Mouse (Mus musculus) cerebellum, adult 11 months (tissue): ENCODE data around the gene Nars2.
"Not testable (repeated sequence)": the region's sequence is repeated elsewhere in the genome, so short reads cannot be mapped to it uniquely, and the experiment has no call there.

Source experiments
- DNase-seq: peaks from one replicate; pipeline ENCODE4 v3.0.0; 2022

Nars2 gene

DNA sequence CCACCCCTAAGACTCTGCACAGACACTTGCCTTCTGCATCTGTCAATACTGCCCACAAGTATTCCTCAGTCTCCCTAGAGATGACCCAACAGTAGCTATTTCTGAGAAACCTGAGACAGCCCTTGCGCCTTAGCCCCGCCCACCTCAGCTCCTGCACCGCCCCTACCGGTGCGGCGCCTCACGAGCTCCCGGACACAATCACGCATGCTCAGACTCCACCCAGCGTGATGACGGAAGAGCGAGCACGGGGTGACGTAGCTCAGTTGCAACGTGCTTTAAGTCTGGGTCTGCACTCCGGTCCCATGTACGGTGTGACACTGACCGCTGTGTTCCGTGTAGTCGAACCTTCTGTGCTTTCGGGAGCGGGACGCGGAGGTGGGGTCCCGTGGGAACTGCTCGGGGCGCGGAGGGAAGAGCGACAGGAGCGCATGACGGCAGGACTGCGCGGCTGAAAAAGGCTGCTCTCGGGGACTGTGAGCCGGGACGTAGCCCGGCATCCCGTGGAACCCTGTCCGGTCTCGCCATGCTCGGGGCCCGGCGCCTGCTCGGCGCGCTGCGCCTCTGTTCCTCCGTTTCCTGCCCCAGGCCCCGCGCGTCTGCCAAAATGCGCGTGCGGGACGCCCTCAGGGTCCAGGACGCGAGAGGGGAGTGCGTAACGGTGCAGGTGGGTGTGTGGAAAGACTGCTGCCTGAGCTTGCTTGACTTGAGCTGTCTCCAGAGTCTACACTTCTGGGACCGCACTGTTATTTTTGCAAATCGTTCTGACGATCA, at the start of gene Nars2:
Gene Nars2, plus strand, starts transcription at position 225 of the 771 bp plus-strand sequence.
- DNase-seq = peak; percentile 91

DNA sequence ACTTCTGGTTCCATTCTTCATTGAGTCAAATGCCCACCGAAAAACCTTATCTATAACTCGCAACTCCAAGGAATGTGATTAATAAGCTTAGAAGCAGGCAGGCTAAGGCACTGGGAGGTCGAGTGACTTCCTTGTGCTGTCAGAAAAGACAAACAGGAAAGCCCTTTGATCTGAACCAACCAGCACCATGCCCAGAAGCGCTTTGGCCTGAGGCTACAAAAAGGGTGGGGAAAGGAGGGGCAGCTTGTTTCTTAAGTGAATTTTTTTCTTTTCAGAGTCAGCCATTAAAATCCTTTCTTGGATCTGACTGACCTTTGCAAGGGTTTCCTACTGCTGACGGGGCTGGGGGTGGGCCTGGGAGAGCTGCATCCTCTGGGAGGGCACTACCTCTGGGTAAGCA, 49.1 kb upstream of the Nars2 start:
- DNase-seq = no peak

DNA sequence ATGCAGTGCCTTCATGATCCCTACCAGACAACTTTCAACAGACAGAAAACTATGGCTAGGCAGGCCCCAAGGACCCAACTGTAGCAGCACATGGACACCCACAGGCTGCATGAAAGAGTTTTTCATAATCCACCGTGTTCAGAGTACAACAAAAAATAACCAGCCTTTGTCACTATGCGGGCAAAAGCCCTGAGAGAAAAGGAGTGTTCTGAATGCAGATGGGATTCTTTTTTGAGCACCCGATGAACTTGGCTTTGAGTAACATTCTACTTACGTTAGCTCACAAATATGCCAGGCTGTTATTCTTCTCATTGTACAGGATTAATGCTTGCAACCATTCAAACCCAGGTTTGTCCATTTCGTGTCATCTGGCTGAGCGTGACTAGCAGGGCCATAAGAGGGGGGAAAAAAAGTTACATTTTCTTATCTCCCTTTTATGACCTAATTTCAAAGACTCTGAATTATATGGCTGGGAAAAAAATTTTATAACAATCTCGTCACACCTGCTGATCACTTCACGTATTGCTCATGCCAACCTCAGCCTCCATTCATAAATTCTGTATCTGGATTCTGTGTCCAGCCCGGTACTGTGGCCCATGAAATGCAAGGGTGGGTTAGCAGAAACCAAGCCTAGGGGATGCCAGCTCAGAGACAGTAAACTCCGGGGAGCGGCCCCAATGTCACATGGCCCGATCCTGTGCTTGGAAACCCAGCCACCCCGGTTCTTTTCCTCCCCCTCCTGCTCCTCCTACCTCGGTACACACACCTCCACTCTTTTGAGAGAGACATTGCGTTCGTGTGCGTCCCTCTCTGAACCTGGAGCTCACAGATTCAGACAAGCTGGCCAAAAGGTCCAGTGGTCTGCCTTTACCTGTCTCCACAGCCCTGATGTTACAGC, 48.0 kb upstream of the Nars2 start:
- no peak for DNase-seq

DNA sequence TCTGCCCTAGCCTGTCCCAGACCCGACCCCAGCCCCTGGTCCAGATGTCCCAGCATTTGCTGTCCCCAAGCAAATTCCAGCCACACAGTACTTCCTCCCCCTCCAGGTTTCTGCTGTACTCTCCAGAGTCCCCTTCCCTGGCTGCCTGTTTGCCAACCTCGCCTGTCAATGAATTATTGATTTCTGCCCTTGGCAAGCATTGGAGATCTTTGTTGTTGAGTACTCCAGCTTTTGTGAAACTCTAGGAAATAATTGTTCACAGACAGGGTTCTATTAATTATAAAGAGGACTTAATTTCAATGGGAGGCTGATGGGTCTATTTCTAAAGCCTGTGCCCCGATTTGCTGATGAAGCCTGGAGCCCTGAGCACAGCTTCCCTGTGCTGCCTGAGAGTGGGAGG, 46.9 kb upstream of the Nars2 start:
- no peak for DNase-seq

DNA sequence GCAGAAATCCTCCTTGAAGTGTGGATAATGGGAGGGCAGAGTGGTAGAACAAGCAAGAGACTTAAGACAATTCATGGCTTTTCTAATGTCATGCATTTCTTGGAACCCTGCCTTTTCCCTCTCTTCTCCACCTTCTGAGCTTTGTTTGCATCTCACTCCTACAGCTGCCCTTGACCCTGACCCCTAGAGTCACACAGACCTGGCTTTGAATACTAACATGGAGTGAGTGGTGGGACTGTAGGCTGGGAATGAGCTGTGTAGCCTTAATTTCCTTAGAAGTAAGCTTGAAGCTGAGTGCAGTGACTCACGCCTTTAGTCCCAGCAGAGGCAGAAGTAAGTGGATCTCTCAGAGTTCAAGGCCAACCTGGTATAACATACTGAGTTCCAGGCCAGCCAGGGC, 46.4 kb upstream of the Nars2 start:
- no peak for DNase-seq

DNA sequence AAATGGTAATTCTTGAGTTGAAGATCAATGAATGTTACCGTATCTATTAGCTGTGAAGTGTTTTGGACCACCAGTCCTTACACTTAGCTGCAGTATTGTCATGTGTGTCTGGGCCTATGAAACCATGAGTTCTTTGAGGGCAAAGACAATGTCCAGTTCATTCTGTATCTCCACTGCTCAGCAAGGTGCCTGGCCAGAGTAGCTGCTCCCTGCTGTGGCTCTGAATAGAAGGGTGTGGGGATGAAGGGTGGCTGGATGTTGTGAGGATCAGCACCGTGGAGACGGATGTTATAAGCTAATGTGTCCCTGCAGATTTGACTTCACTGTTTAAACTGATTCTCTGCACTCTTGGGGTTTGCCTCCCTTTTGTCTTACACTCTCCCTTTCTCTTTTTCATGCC, 45.9 kb upstream of the Nars2 start:
- no peak for DNase-seq

DNA sequence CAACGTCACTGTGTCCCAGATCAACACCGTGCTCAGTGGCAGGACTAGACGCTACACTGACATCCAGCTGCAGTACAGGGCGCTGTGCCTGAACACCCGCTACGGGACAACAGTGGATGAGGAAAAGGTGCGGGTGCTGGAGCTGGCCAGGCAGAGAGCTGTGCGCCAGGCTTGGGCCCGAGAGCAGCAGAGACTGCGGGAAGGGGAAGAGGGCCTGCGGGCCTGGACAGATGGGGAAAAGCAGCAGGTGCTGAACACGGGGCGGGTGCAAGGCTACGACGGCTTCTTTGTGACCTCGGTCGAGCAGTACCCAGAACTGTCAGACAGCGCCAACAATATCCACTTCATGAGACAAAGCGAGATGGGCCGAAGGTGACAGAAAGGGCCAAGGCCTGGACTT, 45.1 kb upstream of the Nars2 start:
- no peak for DNase-seq

DNA sequence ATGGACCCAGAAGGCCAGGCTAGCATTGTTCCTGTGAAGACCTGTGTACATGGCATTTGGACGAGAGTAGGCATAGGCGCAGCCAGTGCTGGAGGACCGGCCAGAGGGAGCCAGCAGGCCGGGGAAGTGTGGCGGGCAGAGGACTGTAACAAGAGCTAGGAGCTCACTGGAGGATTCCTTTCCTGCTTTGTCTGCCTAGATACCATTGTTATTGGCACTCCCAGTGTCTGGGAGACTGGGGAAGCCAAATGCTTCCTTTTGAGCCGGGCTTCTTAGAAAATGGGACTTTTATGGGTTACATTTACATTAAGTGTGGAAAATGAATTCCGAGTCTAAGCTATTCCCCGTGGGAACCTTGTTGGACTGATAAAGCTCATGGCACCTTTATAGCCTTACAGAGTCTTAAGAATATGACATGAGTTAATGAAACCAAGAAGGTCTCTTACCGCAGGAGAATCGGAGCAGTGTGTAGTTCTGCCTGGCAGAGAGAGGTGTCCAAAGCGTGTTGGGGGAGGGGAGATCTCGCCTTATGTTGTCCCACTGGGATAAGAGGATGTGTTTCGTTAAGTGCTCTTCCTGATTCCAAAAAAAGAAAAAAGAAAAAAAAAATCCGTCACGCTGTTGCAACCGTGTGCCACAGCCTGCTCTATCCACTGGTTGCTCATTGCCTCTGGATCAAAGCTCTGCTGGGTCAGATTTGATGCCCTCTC, 43.2 kb upstream of the Nars2 start:
- no peak for DNase-seq

DNA sequence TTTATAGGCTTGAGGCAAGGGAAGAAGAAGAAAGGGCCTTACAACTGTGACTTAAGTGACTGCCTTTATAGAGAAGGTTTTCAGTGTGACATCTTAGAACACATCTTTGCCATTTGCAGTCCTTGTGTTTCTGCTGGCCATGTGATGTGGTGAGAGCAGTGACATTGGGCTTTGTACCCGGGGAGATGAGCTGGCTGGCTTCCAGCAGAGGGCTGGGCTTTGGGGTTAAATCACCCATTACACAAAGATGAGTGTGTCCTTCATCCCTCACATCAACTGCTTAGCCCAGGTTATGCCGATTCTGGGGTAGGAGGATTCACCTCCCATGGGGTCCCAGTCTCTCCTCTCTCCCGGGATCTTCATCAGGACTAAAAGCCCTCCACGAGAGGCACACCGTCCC, 41.4 kb upstream of the Nars2 start:
- no peak for DNase-seq

DNA sequence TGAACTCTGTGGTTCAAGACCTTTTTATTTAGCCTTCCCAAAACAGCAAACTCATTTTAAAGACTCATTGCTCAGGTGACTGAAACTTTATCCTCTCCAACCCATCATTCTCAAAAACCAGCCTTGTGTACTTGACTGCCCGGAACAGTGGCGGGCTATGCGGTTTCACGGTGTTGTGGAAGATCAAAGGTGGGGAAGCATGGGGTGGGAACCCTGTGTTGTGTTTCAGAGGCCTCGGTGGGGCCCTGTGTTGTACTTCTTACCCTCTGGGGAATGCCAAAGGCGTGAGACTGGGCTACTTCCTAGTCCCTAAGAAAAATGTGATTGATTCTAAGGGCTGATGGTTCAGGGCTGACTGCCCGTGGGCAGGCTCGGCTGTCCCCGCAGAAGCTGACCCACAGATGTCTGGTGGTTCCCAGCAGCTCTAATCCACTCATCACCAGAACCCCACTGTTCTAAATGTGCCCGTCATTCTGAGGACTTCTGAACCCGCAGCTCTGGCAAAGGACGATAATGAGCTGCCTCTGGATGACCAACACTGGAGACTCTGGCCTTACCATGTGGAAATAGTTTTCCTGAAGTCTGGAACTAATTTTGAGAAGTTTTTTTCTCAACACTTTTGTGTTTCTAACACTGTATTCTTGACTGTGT, 40.9 kb upstream of the Nars2 start:
- DNase-seq = no peak

DNA sequence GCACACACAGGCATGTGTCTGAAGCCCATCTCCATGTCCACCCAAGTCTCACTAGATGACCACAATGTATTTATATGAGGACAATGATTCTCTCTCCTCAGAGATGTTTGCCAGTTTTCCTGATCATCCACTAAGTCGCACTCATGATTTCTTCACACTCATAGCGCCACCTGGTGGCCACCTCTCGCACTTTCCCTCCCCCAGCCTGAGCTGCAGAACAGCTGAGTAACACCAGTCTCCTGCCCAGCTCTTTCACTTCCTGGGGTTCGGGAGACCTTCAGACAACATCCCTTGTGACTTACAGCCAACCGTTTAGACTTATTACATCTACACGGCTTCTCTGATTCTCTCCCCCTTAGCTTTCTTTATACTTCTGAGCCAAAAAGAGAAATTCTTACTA, 37.3 kb upstream of the Nars2 start:
- DNase-seq = peak; percentile 66

DNA sequence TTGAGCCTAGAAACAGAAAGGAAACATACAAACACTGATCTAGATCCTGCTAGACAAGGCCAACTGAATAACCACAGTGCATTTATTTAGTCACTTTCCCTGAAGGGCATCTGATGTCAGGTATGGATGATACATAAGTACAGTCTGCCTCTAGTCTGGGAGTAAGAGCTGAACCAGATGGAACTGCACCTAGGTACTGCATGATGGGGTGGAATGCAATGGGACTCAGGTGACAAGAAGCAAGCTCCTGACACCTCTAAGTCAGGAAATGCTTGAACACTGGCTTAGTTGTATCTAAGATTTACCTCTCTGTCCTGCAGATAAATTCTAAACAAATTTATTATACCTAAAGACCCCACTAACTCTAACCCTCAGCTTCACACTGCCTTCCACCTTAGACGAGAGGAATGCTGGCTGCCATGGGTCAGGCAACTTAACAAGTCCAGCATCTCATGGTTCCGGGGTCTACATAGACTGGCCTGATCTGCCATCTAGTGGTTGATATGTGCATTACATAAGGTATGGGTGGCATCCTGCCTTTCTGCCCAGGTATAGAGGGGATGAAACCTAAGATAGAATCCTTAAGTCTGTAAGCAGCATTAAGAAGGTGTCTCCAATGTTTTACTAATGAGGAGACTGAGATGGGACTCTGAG, 35.7 kb upstream of the Nars2 start:
- peak; percentile 46 for DNase-seq

DNA sequence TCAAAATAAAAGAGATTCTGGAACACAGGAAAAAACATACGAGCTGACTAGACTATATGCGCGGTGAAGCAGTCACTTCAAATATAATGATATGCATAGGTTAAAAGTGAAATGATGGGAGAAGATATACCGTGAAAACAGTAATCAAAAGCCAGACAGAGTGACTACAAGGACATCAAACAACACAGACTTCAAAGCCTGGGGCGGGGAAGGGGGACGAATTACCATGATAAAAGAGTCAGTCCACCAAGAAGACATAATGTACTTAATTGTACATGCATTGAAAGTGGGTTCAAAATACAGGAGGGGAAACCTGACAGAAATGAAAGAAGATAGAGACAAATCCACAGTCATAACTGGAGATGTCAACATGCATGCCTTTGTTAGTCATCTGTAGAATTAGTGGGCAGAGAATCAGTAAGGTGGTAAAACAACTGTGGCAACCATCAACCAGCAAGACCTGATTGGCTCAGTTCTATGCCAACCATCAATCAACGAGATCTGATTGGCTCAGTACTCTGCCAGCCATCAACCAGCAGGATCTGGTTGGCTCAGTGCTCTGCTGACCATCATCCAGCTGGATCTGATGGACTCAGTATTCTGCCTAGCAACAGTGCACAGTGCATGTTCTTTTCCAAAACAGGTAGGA, 30.7 kb upstream of the Nars2 start:
- no peak for DNase-seq

DNA sequence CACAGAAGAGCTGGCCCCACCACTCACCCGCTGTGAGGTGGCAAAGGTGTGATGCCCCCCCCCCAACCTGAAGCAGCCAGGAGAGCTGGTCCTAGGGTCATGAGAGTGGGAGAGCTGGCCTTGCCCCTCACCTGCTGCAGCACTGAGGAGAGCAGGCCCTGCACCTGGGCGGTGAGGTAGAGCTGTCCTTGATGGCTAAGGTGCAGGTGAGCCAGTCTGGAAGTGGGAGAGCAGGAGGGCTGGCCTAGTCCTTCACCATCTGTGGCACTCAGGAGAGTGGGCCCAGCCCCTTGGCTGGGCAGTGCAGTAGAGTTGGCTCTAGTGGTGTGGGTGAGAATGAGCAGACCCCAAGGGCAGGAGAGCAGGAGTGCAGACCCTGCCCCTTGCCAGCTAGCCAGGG, 28.4 kb upstream of the Nars2 start:
- DNase-seq = no peak

DNA sequence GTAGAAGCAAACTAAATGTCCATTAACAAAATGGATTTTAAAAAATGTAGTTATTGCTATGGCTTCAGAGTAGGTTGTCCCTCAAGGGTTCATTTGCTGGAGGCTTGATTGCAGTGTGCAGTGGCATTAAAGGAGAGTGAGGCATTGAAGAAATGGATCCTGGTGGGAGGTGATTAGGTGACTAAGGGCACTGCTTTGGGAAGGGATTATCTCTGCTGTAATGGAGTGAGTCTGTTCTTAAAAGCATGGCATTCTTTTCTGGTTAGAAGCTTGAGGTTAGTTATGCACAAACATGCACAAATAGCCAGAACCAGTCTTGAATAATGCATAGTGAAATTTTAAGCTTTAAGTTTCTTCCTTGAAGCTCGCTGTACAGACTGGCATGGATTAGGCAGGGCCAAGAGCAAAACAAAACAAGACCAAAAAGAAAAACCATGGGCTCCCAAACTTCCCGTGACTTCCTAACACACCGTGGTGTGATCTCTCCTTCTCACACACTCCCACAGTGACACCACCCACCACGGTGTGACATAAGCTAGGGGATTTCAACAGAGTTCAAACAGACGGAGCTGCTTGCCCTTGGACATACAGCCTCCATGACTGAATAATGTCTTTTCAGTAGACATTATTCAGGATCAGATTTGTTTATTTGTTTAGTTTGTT, 7.5 kb upstream of the Nars2 start:
- DNase-seq = no peak

DNA sequence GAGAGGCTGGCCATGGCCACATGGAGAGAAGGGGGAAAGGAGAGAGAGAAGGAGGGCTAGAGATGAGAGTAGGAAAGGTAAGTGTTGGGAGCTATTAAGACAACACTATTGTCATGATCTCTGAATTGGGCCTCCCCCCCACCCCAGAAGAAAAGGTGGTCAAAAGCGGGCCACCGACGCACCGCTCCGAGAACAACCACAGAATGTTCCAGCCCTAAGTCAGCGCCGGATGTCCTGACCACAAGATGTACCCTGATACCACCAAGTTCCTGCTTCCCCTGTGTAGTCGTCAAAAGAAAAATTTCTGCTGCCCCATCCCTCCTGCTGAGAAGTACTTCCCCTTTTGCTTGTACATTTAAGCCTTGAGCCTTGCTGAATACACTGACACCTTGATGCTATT, 4.8 kb upstream of the Nars2 start:
- not testable (repeated sequence) for DNase-seq

DNA sequence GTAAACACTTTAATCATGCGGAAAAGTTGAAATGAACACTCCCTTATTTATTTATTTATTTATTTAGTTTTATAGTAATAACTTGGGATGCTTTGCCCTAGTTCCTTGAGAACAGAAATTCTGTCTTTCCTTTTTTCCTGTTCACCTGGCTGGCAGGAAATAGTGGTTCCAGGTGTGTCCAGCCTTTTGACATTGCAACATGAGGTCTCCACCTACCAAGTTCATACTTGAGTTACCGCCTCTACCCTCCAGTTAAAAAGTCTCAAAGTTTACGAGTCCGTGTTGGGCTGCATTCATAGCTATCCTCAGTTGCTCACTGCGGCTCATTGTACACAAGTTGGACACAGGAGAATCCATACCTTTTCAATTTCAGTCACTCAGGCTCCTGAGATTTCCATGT, 789 bp downstream of the Nars2 start:
- no peak for DNase-seq

DNA sequence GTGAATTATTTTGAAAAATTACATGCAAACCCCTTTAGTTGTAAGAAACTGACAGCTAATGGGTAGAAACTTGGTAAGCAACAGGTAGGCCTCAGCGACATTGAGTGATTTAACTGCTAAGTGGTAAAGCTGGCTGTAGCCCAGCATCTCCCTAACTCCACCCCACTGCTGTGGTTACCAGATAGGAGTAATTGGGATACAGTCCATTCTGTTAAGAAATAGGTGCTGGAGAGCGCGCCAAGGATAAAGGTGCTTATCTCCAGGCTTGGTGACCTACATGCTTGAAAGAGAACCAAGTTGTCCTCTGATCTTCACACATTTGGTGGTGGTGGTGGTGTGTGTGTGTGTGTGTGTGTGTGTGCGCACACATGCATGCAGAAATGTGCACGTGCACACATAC, 7.9 kb downstream of the Nars2 start:
- DNase-seq = no peak

DNA sequence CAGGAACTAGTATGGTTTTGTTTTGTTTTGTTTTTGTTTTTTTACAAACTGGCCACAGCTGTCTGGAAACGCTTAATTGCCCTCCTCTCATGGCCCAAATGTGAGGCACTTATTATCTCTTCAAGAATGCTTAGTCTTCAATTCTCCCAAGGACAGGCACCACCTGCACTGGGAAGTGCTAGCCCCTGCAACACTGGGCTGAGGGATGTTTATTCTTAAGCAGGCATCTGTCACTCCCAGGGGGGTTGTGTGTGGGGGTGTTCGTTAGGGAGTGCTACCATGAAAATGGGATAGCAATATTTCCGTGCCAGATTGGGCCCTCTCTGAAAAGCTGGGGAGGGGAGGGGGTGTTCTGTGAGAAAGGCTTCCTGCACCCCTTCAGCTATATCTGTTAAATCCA, 15.9 kb downstream of the Nars2 start:
- DNase-seq = no peak

DNA sequence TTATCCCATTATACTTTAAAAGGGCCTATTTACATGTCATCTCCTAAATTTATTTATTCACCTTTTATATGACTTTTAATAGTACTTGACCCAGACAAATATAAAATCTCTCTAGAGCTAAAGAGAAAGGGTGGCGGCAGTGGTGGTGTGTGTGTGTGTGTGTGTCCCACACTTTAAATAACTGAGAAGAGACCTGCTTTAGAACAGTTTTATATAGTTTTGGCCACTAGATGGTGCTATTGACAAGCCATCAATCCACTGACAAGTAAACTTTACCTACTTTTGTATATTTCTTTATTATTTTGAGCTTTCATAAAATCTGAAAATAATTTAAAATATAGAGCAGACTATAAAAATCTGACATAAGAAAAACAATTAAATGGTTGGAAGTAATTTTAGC, 19.1 kb downstream of the Nars2 start:
- DNase-seq = no peak
